ENCODE assay signal across 8 mouse cellular contexts in genomic region chr12:108179321-108180266, GRCm38 (mm10). TPM values are rescaled to one million over a fixed set of nuclear protein-coding genes. Genes with fewer than 3 reads are reported as not detected.
DNase-seq lines count a peak whose midpoint lies in the region; ATAC-seq lines count a peak whose summit lies in the region.

TSS of gene Ccnk (plus strand) at chr12:108179579.

- ATAC-seq in megakaryocyte progenitor cell, adult 5-6 weeks (replicated peaks; ENCODE audit: poor library complexity): peak; percentile 82

- peak; percentile 100 for DNase-seq in adipocyte (ENCODE audit: low spot score)
- DNase-seq in embryo, embryonic 10 days (ENCODE audit: low spot score): peak; percentile 99
- DNase-seq in gastrocnemius, postnatal 10 days: peak; percentile 96
- peak; percentile 99 for DNase-seq in induced T-regulatory cell, adult 2 months (ENCODE audit: low read depth)
- DNase-seq in left cerebral cortex, adult 9 months (ENCODE audit: low spot score in 2 of 2): peak; percentile 99 to 100
- peak; percentile 99 for DNase-seq in right cerebral cortex, postnatal 14 days
- peak; percentile 99 for DNase-seq in urinary bladder, postnatal 36 days (ENCODE audit: low spot score in 2 of 2)

RNA-seq across cellular contexts. Expression of gene Ccnk, which starts in this region (rescaled TPM):
- total RNA-seq in gastrocnemius, postnatal 10 days (2021): 10 to 100 TPM; 30.1 to 32.2 TPM
- total RNA-seq in megakaryocyte progenitor cell, adult 5-6 weeks (2015): 72.7 and 76.5 TPM in 2 replicates
- 15.3 and 15.7 TPM in 2 replicates for total RNA-seq in megakaryocyte progenitor cell, adult 5-6 weeks (2017)

Comparison
In these comparisons a context has a peak if more than half of its experiments do, and no peak if none do; other contexts are left out.
1. Peak in every context shown above with its lines: DNase-seq and ATAC-seq.